Mouse (Mus musculus): ENCODE data around the gene Zfp956.

Gene Zfp956

GRCm38 (mm10) chr6:47953191-47953726, at the start of gene Zfp956:
TSS of gene Zfp956 (plus strand) at chr6:47953390.
- DNase-seq (ENCODE audit: low spot score in 2 of 2), result peak; percentile 81 to 87

GRCm38 (mm10) chr6:47903587-47903986, 49.6 kb upstream of the Zfp956 start:
- no peak for DNase-seq (ENCODE audit: low spot score in 2 of 2)

DNA sequence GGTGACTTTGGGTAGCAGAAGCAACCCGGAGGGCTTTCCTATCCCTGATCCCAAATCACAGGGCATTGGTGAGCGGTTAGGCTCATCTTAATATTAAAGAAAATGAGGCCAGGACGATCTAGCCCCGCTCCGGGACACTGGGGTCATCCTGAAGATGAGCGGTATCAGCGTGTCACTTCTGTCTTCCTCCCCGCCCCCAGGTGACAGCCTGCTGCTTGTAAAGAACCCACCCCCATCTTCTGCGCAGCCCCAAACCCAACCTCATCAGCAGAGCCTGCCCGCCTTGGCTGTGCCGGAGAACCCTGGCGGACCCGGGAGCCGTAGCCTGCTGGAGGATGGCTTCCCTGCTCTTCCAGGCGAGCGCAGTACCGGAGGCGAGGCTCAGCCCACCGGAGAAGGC, 48.8 kb upstream of the Zfp956 start:
- no peak for DNase-seq (ENCODE audit: low spot score in 2 of 2)

DNA sequence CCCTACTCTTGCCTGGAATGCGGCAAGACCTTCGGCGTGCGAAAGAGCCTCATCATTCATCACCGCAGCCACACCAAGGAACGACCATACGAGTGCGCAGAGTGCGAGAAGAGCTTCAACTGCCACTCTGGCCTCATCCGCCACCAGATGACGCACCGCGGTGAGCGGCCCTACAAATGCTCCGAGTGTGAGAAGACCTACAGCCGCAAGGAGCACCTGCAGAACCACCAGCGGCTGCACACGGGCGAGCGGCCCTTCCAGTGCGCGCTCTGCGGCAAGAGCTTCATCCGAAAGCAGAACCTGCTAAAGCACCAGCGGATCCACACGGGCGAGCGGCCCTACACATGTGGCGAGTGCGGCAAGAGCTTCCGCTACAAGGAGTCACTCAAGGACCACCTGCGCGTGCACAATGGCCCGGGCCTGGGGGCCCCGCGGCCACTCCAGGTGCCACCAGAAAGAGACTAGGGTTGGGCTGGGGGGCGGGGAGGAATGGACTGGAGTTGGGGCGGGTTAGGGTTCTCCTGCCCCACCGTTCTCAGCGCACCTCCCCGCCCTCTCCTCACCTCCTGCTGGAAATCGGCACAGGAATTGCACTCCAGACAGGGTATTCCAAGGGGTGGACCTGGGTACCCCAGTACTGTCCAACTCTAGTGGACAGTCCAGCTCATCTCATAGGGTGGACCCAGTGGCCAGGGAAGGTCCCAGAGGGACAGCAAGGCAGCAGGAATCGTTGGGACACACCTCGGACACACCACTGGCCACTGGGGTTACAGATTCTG, 48.1 kb upstream of the Zfp956 start:
- no peak for DNase-seq (ENCODE audit: low spot score in 2 of 2)

DNA sequence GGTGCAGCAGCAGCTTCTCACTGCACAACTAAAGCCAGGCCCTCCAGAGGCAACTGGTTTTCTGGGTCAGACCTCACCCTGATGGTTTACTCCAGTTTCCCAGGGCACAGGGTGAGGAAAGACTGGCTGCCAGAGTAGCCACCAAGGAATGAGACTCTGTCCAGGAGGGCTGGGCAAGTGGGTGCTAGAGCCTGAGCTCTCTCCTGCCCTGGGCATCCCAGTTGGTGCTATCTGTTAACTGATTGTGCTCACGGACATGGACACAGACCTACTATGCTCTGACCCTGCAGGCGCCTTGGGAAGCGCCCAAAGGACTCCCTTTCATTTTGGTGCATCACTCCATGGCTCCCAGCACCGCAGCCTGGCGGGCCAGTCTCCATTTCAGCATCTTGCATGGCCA, 46.9 kb upstream of the Zfp956 start:
- no peak for DNase-seq (ENCODE audit: low spot score in 2 of 2)

DNA sequence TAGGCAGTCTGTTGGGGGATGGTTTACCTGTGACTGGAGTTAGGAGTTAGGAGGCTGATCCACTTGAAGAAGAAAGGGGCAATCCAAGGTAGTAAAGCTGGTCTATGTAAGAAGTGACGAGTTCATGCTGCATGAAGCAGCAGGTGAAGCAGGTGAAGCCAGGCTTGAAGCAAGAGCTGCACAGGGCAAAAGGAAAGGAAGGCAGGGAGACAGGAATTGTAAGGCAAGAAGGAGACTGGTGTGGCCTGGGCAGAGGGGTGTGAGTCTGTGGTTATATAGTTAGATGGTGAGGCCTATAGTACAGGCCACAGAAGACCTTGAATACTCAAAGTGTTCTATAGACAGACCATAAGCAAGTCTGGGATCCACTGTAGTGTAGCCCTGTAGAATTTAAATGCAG, 44.2 kb upstream of the Zfp956 start:
- DNase-seq (ENCODE audit: low spot score in 2 of 2), result no peak

GRCm38 (mm10) chr6:47911650-47912049, 41.5 kb upstream of the Zfp956 start:
- DNase-seq (ENCODE audit: low spot score in 2 of 2), result no peak

- no peak for DNase-seq (ENCODE audit: low spot score in 2 of 2)
Measured at GRCm38 (mm10) chr6:47912991-47913390, 40.2 kb upstream of the Zfp956 start.

DNA sequence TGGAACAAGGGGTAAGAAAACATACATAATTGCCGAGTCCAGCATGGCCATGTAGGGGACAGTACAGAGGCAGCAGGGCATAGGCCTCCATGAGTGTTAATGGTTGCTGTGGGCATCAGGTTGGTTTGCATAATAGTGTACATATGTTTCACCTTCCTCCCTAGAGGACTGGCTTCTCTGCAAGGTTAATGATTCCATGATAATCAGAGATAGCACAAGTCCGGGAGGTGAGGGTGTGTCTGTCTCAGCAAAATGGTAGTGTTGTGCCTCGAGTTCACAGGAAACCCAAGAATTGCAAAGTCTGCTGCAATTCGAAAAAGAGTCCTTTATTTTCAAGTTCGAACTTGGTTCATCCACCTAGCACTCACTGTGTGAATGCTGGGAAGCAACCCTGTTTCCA, 36.1 kb upstream of the Zfp956 start:
- no peak for DNase-seq (ENCODE audit: low spot score in 2 of 2)

- DNase-seq (ENCODE audit: low spot score in 2 of 2), result no peak
Measured at GRCm38 (mm10) chr6:47918768-47919274, 34.4 kb upstream of the Zfp956 start.

- DNase-seq (ENCODE audit: low spot score in 2 of 2), result no peak
Measured at GRCm38 (mm10) chr6:47919646-47920446, 33.3 kb upstream of the Zfp956 start.

DNA sequence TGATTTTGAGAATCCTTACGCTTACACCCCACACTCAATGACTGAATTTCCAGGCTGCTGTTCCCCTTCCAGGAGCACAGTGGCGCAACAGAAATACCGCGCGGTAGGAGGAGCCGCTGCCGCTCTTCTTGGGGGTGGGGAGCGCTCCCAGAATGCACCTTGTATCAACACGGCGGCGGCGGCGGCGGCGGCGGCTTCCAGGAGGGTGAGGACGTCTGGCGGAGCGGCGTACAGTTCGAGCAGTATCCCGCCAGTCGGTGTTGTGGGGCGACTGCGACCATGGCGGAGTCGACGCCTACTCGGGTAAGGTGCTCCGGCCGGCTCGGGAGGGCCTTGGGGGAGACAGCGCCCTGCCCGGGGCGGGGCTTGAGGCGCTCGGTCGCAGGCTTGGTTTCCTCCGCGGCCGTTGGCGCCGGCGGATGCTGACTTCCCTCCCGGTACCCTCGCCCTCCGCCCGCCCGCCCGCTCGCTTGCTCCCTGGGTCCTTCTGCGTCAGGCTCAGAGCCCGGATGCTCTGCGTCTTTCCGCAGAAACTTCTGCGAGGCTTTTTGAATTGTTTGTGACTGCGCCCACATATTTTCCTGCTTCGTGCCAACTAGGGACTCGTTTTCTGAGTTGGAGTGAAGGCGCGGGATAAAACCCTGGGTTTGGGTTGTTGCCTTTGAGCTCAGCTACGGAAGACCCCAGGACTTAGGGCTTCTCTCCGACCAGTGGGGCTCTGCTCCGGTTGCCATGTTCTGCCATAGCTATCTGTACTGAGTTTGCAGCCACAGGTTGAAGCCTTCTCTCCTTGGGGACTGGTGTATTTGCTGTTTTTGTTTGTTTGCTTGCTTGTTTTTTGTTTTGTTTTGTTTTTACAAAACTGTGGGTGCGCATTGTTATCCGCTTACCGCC, 32.5 kb upstream of the Zfp956 start, which contains the start of gene Zfp212:
Zfp212 (plus strand) TSS at position 30 of the 894 bp plus-strand sequence.
- DNase-seq (ENCODE audit: low spot score in 2 of 2), result peak; percentile 76 to 82

DNA sequence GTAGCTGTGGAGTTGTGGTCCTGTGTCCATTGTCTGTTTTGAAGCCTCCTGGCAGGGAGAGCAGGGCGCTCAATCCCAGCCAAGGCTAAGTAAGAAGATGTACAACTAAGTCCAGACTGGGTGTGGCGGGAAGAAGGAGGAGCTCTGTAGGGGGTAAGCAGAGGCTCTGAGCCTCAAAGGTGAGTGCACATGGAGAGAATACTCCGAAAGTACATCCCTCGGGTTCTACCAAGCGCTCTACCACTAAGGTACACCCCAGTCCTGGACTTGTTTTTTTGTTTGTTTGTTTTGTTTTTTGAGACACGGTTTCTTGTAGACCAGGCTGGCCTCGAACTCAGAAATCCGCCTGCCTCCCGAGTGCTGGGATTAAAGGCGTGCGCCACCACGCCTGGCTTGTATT, 10.7 kb upstream of the Zfp956 start:
- no peak for DNase-seq (ENCODE audit: low spot score in 2 of 2)

DNA sequence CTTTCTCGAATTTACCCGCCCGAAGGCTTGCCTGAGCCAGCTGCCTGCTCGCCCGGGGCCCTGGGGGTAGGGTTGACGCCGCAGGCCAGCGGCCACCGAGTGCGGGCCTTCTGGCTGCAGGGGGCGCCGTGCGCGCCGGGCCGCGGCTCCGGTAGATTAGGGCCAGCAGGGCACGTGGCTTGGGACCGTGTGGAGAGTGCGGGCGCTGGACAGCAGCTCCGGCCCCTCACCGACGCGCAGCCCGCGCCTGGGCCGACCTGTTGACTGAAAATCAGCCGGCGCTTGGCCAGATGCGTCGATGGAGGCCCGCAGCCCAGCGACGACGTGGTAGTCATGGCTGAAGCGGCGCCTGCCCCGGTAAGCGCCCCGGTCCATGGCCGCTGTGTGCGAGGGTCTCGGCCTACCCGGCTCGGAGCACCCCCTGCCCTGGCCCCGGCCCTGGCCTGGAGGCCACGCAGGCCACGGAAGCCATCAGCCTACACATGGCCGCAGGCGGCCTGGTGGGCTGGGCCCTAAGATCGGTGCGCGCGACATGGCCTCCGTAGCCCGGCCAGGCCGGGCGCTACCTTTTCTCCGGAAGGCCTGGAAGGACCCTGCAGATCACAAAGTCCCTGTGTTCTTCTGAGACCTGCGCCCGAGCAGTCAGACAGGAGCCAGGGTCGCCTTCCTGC, 10.0 kb upstream of the Zfp956 start:
- DNase-seq (ENCODE audit: low spot score in 2 of 2), result peak; percentile 29 to 34

- no peak for DNase-seq (ENCODE audit: low spot score in 2 of 2)
Measured at GRCm38 (mm10) chr6:47943721-47944120, 9.5 kb upstream of the Zfp956 start.

- no peak for DNase-seq (ENCODE audit: low spot score in 2 of 2)
Measured at GRCm38 (mm10) chr6:47947388-47947787, 5.8 kb upstream of the Zfp956 start.

DNA sequence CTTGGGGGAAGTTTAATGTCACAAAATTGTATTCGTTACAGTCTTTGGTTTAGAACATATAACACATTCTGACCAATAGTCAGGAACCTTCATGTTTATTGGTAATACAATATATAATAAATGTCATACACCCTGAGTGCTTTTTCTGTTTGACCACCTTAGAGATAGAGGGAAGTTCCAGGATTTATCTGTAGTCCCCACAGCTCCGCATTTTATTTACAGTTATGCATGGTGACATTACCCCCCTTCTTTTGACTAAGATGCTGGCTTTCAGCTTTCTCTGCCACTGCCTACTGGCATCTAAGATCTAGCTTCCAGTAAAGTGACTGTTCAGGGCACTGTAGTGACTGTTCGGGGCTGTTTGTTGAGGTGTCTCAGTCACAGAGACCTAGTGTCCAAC, 1.2 kb downstream of the Zfp956 start:
- no peak for DNase-seq (ENCODE audit: low spot score in 2 of 2)

DNA sequence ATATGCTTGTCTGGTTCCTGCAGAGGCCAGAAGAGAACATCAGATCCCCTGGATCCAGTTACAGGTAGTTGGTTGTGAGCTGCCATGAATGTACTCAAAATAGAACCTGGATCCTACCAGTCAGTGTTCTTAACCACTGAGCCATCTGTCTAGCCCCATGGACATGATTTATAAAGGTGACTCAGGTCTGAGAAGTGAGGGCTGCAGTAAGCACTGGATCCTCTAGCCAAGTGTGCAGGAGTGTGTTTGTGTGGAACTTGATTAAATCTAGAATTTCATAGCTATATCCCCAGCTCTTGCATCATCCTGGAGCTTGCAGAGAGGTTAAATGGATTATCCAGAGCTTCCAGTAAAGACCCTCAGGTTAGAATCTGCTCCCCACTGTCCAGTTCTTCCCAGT, 4.6 kb downstream of the Zfp956 start:
- DNase-seq (ENCODE audit: low spot score in 2 of 2), result no peak

DNA sequence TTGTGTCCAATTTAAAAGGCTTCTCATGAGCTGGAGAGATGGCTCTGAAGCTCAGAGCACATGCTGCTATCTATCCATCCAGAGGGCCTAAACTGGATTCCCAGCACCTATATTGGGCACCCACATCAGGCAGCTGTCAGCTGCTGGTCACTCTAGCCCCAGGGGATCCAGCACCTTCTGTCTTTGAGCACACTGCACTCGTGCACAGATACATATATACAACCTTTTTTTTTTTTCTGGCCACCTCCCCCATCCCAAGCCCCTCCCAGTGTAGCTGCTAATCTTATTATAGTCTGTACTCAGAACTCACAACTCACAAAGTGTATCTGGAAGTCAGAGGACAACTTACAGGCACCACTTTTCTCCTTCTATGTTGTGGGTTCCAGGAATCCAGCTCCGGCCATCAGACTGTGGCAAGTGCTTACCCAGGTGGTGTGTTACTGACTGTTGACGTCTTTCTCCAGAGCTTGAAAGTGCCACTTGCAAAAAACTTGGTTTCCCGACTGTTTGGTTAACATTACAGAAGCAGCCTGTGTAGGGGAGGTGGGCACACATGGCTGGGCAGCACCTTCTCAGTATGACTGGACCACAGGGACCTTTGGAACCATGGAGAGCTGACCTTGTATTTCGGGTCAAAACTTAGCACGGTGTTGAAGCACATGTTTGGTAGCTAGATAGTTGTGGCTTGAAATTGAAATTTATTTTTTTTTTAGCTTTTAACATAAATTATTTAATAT, 7.7 kb downstream of the Zfp956 start:
- no peak for DNase-seq (ENCODE audit: low spot score in 2 of 2)

DNA sequence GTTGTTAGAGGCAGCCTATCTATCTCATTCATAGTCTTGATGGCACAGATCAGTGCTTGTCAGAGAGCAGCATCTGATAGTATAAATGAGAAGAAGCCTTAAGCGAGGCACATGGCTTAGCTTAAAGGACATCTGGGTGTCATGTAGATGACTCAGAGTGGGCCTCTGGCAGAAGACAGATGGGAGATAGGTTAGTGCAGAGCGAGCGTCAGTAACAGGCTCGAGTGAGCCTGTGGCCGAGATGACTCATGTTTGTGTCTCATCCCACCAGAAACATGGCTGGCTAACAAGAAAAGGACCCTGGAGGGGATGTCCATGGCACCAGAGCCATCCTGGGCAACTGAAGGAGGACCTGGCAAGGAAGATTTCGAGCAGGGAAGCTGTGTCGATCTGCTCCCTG, 9.9 kb downstream of the Zfp956 start:
- no peak for DNase-seq (ENCODE audit: low spot score in 2 of 2)
